Mouse (Mus musculus): ENCODE measurements around the gene Tet2. TPM values are rescaled to one million over a fixed set of nuclear protein-coding genes. Genes with fewer than 3 reads are reported as not detected.

Tet2 gene
- total RNA-seq, 2 experiments from 2014 or later, result 31.7 to 36.2 TPM

DNA sequence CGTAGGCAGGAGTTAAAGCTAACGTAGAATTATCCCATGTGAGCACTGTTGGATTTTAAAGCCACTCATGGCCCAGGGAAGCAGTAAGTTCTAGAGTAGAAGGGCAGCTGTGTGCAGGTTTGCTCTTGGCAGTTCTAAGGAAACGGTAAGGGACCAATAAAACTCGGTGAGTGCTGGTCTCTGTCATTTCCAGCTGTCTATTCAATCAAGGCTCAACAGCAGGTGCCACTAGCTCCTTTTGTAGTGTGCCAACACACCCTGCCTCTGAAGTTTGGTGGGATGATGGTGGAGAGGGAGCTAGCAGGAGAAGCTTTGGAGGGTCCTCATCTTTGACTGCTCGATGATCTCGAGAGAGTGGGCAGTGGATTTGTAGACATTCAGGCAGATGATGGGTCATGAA, 82.5 kb downstream of the Tet2 start:
- DNase-seq (ENCODE audit: low spot score in 2 of 2), result no peak

DNA sequence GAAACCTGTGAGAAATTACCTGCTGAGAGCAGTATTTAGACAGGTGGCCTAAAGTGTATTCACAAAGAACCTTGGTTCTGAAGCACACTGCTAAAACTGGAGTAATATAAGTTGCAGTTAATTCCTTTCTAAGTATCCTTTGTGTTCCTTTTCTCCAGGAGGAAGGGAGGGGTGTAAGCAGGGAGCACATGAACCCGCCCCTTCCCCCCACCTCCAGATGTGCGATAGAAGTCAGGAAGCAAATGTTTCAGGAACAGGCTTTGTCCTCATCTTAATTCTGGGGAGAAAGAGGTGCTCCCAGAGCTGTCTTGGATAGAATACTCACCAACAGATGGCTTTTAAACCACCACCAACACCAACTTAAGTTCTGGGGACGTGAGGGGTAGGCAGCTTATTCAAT, 82.9 kb downstream of the Tet2 start:
- no peak for DNase-seq (ENCODE audit: low spot score in 2 of 2)

DNA sequence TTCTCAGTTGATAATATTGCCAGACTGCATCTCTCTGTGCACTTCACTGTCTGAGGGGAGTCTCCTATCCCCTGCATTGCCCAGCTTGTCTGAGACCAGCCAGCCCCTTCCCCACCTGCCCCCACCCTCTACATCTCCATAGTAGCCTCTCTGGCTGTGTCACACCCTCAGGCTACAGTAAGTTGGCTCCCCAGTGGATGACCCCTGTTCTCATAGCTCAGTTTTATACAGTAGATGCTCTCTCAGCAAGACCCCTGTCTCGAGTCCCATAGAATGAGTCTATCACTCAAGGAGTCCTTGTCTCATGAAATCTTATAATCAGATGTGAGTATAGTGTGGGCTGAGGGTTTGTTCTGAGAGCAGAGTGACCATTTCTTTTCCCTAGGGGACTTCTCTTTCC, 85.8 kb downstream of the Tet2 start:
- no peak for DNase-seq (ENCODE audit: low spot score in 2 of 2)

DNA sequence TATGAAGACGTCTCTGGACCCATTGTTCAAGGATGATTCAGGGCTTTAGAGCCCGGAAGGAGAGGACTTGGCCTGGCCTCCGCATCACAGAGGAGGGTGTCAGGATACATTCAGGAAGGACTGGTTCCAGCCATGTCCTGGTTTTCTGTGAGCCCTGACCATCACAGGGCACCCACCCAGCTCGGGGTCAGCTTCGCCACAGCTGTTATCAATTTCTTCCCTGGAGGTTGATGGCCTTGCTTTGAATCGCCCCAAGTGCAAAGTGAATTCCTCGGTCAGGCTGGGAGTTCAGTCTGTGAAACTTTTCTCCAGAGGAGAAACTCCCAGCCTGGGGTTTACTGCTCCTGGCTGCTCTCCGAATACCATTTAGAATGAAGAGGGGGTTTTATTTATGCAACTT, 91.0 kb downstream of the Tet2 start:
- DNase-seq (ENCODE audit: low spot score in 2 of 2), result no peak

DNA sequence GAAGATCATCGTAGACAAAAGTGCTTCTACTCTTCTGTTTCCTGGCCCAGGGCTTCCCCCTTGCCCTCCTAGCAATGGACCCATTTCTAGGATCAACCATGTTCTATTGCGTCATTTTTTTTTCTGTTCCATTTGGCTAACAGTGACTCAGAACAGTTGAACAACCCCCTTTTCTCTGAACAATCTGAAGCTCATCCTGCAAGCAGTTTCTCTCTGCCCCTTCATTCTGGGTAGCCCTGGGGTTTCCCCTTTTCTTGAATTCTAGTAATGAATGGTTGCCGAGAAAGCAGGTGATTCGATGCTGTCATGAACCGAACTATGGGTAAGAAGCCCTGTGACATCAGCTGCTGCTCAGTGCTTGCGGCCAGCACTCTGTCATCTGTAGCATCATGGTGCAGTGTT, 108.0 kb downstream of the Tet2 start:
- no peak for DNase-seq (ENCODE audit: low spot score in 2 of 2)

DNA sequence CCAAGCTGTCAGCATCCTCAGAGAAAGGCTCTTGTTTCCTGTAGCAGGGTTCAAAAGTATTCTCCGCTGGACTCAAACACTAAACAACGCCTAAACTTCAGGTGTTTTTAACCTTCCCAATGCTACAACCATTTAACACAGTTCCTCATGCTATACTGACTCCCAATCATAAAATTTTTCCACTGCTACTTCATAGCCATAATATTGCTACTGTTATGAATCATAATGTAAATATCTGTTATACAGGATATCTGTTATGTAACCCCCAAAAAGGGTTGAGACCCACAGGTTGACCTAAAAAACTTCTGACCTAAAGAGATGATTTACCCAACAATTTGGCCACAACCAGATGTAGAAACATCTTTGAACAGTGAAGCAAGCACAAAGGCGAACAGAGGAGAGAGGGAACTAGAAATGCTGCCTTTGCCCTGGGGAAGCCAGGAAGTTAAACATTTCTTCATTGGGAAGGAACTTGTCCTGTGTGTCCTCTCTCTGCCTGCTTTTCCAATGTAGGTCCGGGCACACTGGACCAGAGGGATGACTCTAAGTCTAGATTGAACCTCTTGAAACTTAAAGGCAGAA, 108.6 kb downstream of the Tet2 start:
- no peak for DNase-seq (ENCODE audit: low spot score in 2 of 2)

DNA sequence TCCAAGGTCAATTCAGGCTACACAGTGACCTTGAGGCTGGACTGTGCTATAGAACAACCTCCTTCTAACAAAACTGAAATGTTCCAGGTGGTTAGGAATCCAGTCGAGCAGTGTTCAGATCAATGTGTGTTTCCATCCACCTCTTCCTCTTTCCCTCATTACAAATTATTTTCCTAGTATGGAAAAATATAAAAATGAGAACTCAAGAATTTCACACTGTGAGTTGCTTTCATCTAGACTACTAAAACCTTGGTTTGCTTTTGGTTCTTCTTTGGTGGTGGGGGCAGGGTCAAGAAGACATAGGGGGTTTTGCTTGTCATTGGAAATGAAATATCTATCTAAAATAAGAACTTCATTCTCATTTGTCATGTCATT, 109.2 kb downstream of the Tet2 start:
- DNase-seq (ENCODE audit: low spot score in 2 of 2), result no peak

DNA sequence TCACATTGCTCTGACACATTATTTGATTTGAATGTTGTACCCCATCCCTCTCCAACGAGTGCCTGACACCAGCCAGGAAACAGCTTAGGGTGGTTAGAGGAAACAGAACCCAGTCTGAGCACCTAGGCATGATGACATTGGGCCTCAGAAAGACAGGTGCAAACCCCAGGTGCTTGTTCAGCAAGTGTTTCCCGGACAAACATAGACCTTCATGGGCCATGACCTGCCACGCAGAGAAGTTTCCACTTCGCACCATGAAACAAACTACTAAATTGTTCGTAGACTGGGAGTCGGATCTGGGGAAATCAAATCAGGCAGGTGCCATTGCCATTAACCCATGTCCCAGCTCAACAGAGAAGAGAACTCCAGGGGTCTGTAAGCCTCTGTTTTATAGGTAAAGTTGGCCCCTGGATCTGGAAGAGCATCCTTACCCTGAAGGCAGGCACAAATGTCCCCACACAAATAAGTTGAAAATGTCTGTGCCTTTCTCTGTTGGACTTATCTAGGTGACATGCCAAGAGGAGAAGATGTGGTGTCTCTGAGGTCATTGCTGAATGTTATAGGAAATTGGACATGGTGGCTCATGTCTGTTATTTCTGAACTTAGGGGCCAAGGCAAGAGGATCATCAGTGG, 109.7 kb downstream of the Tet2 start:
- no peak for DNase-seq (ENCODE audit: low spot score in 2 of 2)

DNA sequence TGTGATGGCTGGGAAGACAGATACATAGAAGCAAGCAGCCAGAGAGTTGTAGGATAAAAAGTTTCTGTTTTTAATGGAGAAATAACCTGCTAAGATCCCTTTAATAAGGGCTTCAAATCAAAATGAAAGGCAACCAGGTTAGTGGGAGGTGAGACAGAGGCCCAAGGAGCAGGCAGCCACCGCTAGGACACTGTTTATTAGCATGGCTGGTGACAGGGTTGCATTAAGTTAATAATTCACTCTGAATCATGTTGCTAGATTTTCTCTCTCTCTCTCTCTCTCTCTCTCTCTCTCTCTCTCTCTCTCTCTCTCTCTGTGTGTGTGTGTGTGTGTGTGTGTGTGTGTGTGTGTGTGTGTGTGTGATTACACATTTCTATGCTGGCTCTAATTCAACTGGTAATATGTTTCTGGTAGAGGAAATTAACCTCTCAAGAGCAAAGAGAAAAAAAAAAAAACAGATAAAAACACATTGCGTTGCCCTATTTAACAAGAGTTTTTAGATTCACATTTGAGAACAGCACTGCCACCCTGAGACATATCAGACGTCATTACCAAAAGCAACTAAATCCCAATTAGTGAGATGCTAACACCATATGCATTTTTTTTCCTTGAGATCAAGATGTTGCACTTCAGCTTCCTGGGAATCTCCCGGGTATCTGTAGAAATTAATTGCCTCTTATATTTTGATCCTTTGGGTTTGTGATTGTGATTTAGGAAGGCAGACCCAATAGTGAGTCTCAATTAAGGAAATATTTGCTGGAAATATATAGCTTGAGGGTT, 115.4 kb downstream of the Tet2 start:
- DNase-seq (ENCODE audit: low spot score in 2 of 2), result no peak

DNA sequence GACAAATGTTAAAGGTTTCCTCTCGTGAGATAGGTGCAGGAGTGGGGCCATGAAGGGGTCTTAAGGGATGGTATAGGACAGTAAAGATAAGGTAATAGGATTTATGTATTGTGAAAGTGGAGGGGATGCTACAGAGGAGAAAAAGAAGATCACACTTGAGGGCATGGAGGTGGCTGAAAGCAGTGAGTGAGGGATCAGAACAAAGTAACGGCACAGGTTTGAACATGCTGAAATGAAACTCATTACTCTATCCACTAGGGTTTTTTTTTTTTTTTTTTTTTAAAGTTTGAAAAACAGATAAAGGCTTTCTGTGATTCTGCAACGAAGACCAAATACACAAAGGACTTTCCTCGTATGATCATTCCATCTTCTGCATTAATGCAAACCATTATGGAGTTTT, 116.9 kb downstream of the Tet2 start:
- DNase-seq (ENCODE audit: low spot score in 2 of 2), result no peak

DNA sequence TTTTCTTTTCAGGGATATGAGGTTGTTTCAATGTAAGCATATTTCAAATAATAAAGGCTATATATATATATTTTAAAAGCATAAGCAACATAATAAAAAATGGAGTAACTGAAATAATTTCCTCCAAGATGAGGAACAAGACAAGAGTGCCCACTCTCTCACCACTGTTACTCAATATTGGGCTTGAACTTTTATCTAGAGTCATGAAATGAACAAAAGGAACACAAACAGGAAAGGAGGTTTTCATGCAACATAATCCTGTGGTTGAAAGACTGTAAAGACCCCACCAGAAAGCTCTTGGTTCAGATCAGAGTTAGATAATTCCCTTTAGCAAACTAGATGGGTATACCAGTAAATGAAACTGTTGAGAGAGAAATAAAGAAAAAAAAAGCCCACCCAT, 121.9 kb downstream of the Tet2 start:
- no peak for DNase-seq (ENCODE audit: low spot score in 2 of 2)

DNA sequence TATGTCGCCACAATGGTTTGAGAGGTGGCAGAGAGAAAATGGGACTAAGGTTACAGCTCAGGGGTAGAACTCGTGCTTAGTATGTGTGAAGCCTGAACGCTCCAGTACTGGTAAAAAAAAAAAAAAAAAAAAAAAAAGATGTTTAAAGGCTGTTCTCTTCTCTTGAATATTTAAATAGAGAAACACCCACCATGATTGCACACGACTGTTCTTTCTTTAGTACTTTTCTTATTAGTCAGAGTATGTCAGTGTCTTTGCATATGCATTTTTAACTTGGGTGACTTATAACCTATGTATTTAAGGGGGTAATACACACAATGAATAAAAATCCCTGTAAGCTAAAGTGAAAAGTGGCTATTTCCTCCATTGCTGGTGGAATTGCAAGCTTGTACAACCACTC, 130.2 kb downstream of the Tet2 start:
- no peak for DNase-seq (ENCODE audit: low spot score in 2 of 2)

Small RNA genes within 50 kb of the gene (microRNA-seq; reads per million reads assigned to microRNA genes)
- gene Gm25042 (ENCODE audit: borderline number of aligned reads in 2 of 2), result 0 reads per million in 2 experiments

Other genes with a start within 250 kb of the Tet2 start
- 10 to 100 TPM; 54.6 to 68.5 TPM for gene Ppa2, start 235.0 kb downstream of the Tet2 start, total RNA-seq (2021)

All from adrenal gland, adult 18-20 months (tissue).